Mouse (Mus musculus): ENCODE results near the gene Fnip1.

The Fnip1 gene

GRCm38 (mm10) chr11:54464557-54465244, 26.7 kb downstream of the Fnip1 start:
- no peak for DNase-seq

- no peak for DNase-seq
These were observed 34.2 kb downstream of the Fnip1 start for GRCm38 (mm10) chr11:54472231-54472630.

- peak in 1 of 2 experiments; percentile 39 for DNase-seq
These were observed 40.4 kb downstream of the Fnip1 start for GRCm38 (mm10) chr11:54478414-54478813.

- DNase-seq, result no peak
These were observed 48.0 kb downstream of the Fnip1 start for GRCm38 (mm10) chr11:54486041-54486440.

- DNase-seq, result no peak
These were observed 54.1 kb downstream of the Fnip1 start for GRCm38 (mm10) chr11:54491946-54492558.

- DNase-seq, result peak in 1 of 2 experiments; percentile 9
These were observed 54.6 kb downstream of the Fnip1 start for GRCm38 (mm10) chr11:54492559-54492958.

- no peak for DNase-seq
These were observed 61.8 kb downstream of the Fnip1 start for GRCm38 (mm10) chr11:54499838-54500237.

- DNase-seq, result peak in 1 of 2 experiments; percentile 25
These were observed 64.7 kb downstream of the Fnip1 start for GRCm38 (mm10) chr11:54502546-54503245.

- DNase-seq, result no peak
These were observed 75.6 kb downstream of the Fnip1 start for GRCm38 (mm10) chr11:54513584-54513983.

GRCm38 (mm10) chr11:54521927-54522528, 84.0 kb downstream of the Fnip1 start:
- peak in 1 of 2 experiments; percentile 12 for DNase-seq

- peak; percentile 98 to 99 for DNase-seq
These were observed 84.8 kb downstream of the Fnip1 start, which contains the start of gene Rapgef6 for GRCm38 (mm10) chr11:54522529-54523430. Gene Rapgef6 (plus strand): TSS chr11:54522847.

- no peak for DNase-seq
These were observed 85.5 kb downstream of the Fnip1 start for GRCm38 (mm10) chr11:54523431-54524001.

GRCm38 (mm10) chr11:54528002-54528401, 90.0 kb downstream of the Fnip1 start:
- DNase-seq, result no peak

- peak; percentile 58 to 63 for DNase-seq
These were observed 92.4 kb downstream of the Fnip1 start for GRCm38 (mm10) chr11:54530391-54530790.

GRCm38 (mm10) chr11:54530916-54531315, 92.9 kb downstream of the Fnip1 start:
- no peak for DNase-seq

- DNase-seq, result no peak
These were observed 95.8 kb downstream of the Fnip1 start for GRCm38 (mm10) chr11:54533834-54534233.

GRCm38 (mm10) chr11:54534871-54535270, 96.9 kb downstream of the Fnip1 start:
- DNase-seq, result peak; percentile 65 to 90

- no peak for DNase-seq
These were observed 101.0 kb downstream of the Fnip1 start for GRCm38 (mm10) chr11:54539031-54539430.

GRCm38 (mm10) chr11:54539486-54539885, 101.5 kb downstream of the Fnip1 start:
- DNase-seq, result no peak

- no peak for DNase-seq
These were observed 102.3 kb downstream of the Fnip1 start for GRCm38 (mm10) chr11:54540328-54540727.

GRCm38 (mm10) chr11:54542414-54542813, 104.4 kb downstream of the Fnip1 start:
- DNase-seq, result no peak

GRCm38 (mm10) chr11:54554970-54555369, 117.0 kb downstream of the Fnip1 start:
- no peak for DNase-seq
